Mouse (Mus musculus): ENCODE results near the gene Dock3. TPM values are rescaled to one million over a fixed set of nuclear protein-coding genes. Genes with fewer than 3 reads are reported as not detected.
A peak's percentile ranks its signal among the peaks of the same experiment; 100 is the strongest.

Dock3 gene
- polyA plus RNA-seq, 1 experiment from 2014 or later: 0.93 TPM

- no peaks in the 10 kb centered on the region for H3K27me3 ChIP-seq (ENCODE audit: control insufficient read depth, insufficient read depth, low read length)
- no peak for ATAC-seq (ENCODE audit: low FRiP score, low TSS enrichment)
- 76% methylated on average over 1 of the region's 1 CpGs for WGBS
These were observed 332.8 kb downstream of the Dock3 start for GRCm38 (mm10) chr9:106898901-106899300.

GRCm38 (mm10) chr9:106893327-106893726, 338.4 kb downstream of the Dock3 start:
- Histone ChIP-seq H3K4me2 (replicated peaks; ENCODE audit: low read depth) (no peak overlapping the region), H3K4me1 (replicated peaks; ENCODE audit: control insufficient read depth, insufficient read depth) (no peaks in the 10 kb centered on the region), H3K27me3 (ENCODE audit: control insufficient read depth, insufficient read depth, low read length) (no peaks in the 10 kb centered on the region), H3K4me3 (ENCODE audit: low read depth, low read length) (no peak overlapping the region), H3K27ac (replicated peaks) (no peak overlapping the region), H3K9ac (ENCODE audit: low read length) (no peak overlapping the region), H3K9me3 (ENCODE audit: control insufficient read depth, low read length) (no peaks in the 10 kb centered on the region), H3K36me3 (ENCODE audit: control insufficient read depth, insufficient read depth, low read length) (0 out of 2 replicates have a peak, but pooled peaks cover 3% of the 10 kb centered on the region)
- WGBS: 48% methylated on average over 3 of the region's 3 CpGs
- DNase-seq (ENCODE audit: low spot score): no peak
- TF ChIP-seq EP300 (optimal IDR thresholded peaks at IDR 0.05) (no peak), CTCF (IDR thresholded peaks at IDR 0.05; ENCODE audit: low read depth) (no peak)
- ATAC-seq (ENCODE audit: low FRiP score, low TSS enrichment): no peak

More at GRCm38 (mm10) chr9:106898901-106899300, 332.8 kb downstream of the Dock3 start:
- Histone ChIP-seq H3K36me3 (ENCODE audit: control insufficient read depth, insufficient read depth, low read length) (no peaks in the 10 kb centered on the region), H3K4me2 (replicated peaks; ENCODE audit: low read depth) (no peak overlapping the region), H3K9me3 (ENCODE audit: control insufficient read depth, low read length) (no peaks in the 10 kb centered on the region), H3K27ac (replicated peaks) (no peak overlapping the region), H3K4me3 (ENCODE audit: low read depth, low read length) (no peak overlapping the region), H3K4me1 (replicated peaks; ENCODE audit: control insufficient read depth, insufficient read depth) (no peaks in the 10 kb centered on the region), H3K9ac (ENCODE audit: low read length) (no peak overlapping the region)
- DNase-seq (ENCODE audit: low spot score): no peak
- no peak for TF ChIP-seq CTCF (IDR thresholded peaks at IDR 0.05; ENCODE audit: low read depth)
- no peak for TF ChIP-seq EP300 (optimal IDR thresholded peaks at IDR 0.05)

GRCm38 (mm10) chr9:106892552-106892875, 339.2 kb downstream of the Dock3 start:
- peak overlapping the region; percentile 96 for H3K27ac ChIP-seq (replicated peaks)
- H3K27me3 ChIP-seq (ENCODE audit: control insufficient read depth, insufficient read depth, low read length): no peaks in the 10 kb centered on the region
- peak overlapping the region; percentile 80 for H3K4me3 ChIP-seq (ENCODE audit: low read depth, low read length)
- ATAC-seq (ENCODE audit: low FRiP score, low TSS enrichment) (no peak), DNase-seq (ENCODE audit: low spot score) (no peak)
- no peaks in the 10 kb centered on the region for H3K9me3 ChIP-seq (ENCODE audit: control insufficient read depth, low read length)
- WGBS: under 1% methylated on average over 9 of the region's 9 CpGs
- H3K36me3 ChIP-seq (ENCODE audit: control insufficient read depth, insufficient read depth, low read length): 0 out of 2 replicates have a peak, but pooled peaks cover 3% of the 10 kb centered on the region
- no peaks in the 10 kb centered on the region for H3K4me1 ChIP-seq (replicated peaks; ENCODE audit: control insufficient read depth, insufficient read depth)
- H3K9ac ChIP-seq (ENCODE audit: low read length): peak overlapping the region; percentile 73
- H3K4me2 ChIP-seq (replicated peaks; ENCODE audit: low read depth): peak overlapping the region; percentile 78
- no peak for TF ChIP-seq EP300 (optimal IDR thresholded peaks at IDR 0.05)
- TF ChIP-seq CTCF (IDR thresholded peaks at IDR 0.05; ENCODE audit: low read depth): no peak

GRCm38 (mm10) chr9:106891829-106892551, 339.7 kb downstream of the Dock3 start, which contains the start of gene Manf:
TSS of gene Manf (minus strand) at chr9:106891979.
- Histone ChIP-seq H3K9me3 (ENCODE audit: control insufficient read depth, low read length) (no peaks in the 10 kb centered on the region), H3K36me3 (ENCODE audit: control insufficient read depth, insufficient read depth, low read length) (0 out of 2 replicates have a peak, but pooled peaks cover 3% of the 10 kb centered on the region), H3K27ac (replicated peaks) (peak within 1 kb of the TSS; percentile 96), H3K4me2 (replicated peaks; ENCODE audit: low read depth) (peak within 1 kb of the TSS; percentile 78), H3K9ac (ENCODE audit: low read length) (peak within 1 kb of the TSS; percentile 89), H3K4me1 (replicated peaks; ENCODE audit: control insufficient read depth, insufficient read depth) (no peaks in the 10 kb centered on the region), H3K4me3 (ENCODE audit: low read depth, low read length) (peak within 1 kb of the TSS; percentile 80), H3K27me3 (ENCODE audit: control insufficient read depth, insufficient read depth, low read length) (no peaks in the 10 kb centered on the region)
- under 1% methylated on average over 53 of the region's 59 CpGs for WGBS
- DNase-seq (ENCODE audit: low spot score) (peak; percentile 98), ATAC-seq (ENCODE audit: low FRiP score, low TSS enrichment) (peak; percentile 98)
- TF ChIP-seq CTCF (IDR thresholded peaks at IDR 0.05; ENCODE audit: low read depth) (peak; percentile 49), EP300 (optimal IDR thresholded peaks at IDR 0.05) (no peak)

GRCm38 (mm10) chr9:106891341-106891741, 340.4 kb downstream of the Dock3 start:
- peak overlapping the region; percentile 58 for H3K4me2 ChIP-seq (replicated peaks; ENCODE audit: low read depth)
- H3K36me3 ChIP-seq (ENCODE audit: control insufficient read depth, insufficient read depth, low read length): 0 out of 2 replicates have a peak, but pooled peaks cover 3% of the 10 kb centered on the region
- no peaks in the 10 kb centered on the region for H3K27me3 ChIP-seq (ENCODE audit: control insufficient read depth, insufficient read depth, low read length)
- peak overlapping the region; percentile 88 for H3K27ac ChIP-seq (replicated peaks)
- no peaks in the 10 kb centered on the region for H3K9me3 ChIP-seq (ENCODE audit: control insufficient read depth, low read length)
- no peaks in the 10 kb centered on the region for H3K4me1 ChIP-seq (replicated peaks; ENCODE audit: control insufficient read depth, insufficient read depth)
- no peak for ATAC-seq (ENCODE audit: low FRiP score, low TSS enrichment)
- no peak for TF ChIP-seq EP300 (optimal IDR thresholded peaks at IDR 0.05)
- no peak for TF ChIP-seq CTCF (IDR thresholded peaks at IDR 0.05; ENCODE audit: low read depth)
- no peak for DNase-seq (ENCODE audit: low spot score)
- peak overlapping the region; percentile 80 for H3K4me3 ChIP-seq (ENCODE audit: low read depth, low read length)
- H3K9ac ChIP-seq (ENCODE audit: low read length): peak overlapping the region; percentile 89
- WGBS: under 1% methylated on average over 17 of the region's 17 CpGs
